Mouse (Mus musculus) forebrain, embryonic 11.5 days (tissue): ENCODE data around the gene Fam131b. TPM values are rescaled to one million over a fixed set of nuclear protein-coding genes. Genes with fewer than 3 reads are reported as not detected.

Source experiments
- ATAC-seq: fragments of 200-750 bp; cut with Nextera tagmentation; replicated peaks from 2 replicates; pipeline ENCODE4 v1.8.0; 2017; ENCODE audit warnings: moderate TSS enrichment; ENCODE audit not compliant: low FRiP score
- DNase-seq: peaks from one replicate; pipeline ENCODE4 v3.0.0-alpha.2; 2017; ENCODE audit warnings: low spot score
- H3K27ac ChIP-seq: fragments of 300-500 bp; sonication (generic); 2 replicates; pipeline ENCODE4 v1.5.1; 2014; ENCODE audit warnings: low read depth, low read length
- H3K27me3 ChIP-seq: fragments of 300-500 bp; sonication (generic); 2 replicates; pipeline ENCODE4 v1.6.1; 2014; ENCODE audit warnings: mild to moderate bottlenecking, low read length, mixed read lengths; ENCODE audit not compliant: control insufficient read depth, insufficient read depth
- H3K36me3 ChIP-seq: fragments of 300-500 bp; sonication (generic); 2 replicates; pipeline ENCODE4 v1.6.1; 2014; ENCODE audit warnings: mild to moderate bottlenecking, low read length, moderate library complexity, mixed read lengths; ENCODE audit not compliant: control insufficient read depth, insufficient read depth
- H3K4me1 ChIP-seq: fragments of 300-500 bp; sonication (generic); replicated peaks from 2 replicates; pipeline ENCODE4 v1.6.1; 2014; ENCODE audit warnings: low read length, mixed read lengths; ENCODE audit not compliant: control insufficient read depth, insufficient read depth
- H3K4me2 ChIP-seq: fragments of 300-500 bp; sonication (generic); 2 replicates; pipeline ENCODE4 v1.6.1; 2014; ENCODE audit warnings: low read depth, mild to moderate bottlenecking, low read length, moderate library complexity, mixed read lengths; ENCODE audit not compliant: severe bottlenecking
- H3K4me3 ChIP-seq: fragments of 300-500 bp; sonication (generic); 2 replicates; pipeline ENCODE4 v1.5.1; 2014; ENCODE audit warnings: low read depth, low read length
- H3K9ac ChIP-seq: fragments of 300-500 bp; sonication (generic); 2 replicates; pipeline ENCODE4 v1.6.1; 2014; ENCODE audit warnings: low read length
- H3K9me3 ChIP-seq: fragments of 300-500 bp; sonication (generic); 2 replicates; pipeline ENCODE4 v1.6.1; 2016; ENCODE audit warnings: low read length, mixed read lengths; ENCODE audit not compliant: control insufficient read depth
- WGBS: fragments of 180-500 bp; shearing (Covaris S2); extraction: QIAGEN DNeasy Blood & Tissue Kit; methylation state at CpG from one replicate; pipeline ENCODE4 v1.1.7; 2014; 5-methylcytosine and 5-hydroxymethylcytosine counted together
- polyA plus RNA-seq: library from polyadenylated mRNA; unstranded; fragments of >200 nt; fragmentation: Nextera tagmentation; extraction: Ambion mirVana; gene quantifications from 2 replicates; pipeline ENCODE4 v1.2.1, GENCODE M21; 2014

Fam131b gene
- polyA plus RNA-seq, 1 experiment from 2014 or later: 3.0 TPM

DNA sequence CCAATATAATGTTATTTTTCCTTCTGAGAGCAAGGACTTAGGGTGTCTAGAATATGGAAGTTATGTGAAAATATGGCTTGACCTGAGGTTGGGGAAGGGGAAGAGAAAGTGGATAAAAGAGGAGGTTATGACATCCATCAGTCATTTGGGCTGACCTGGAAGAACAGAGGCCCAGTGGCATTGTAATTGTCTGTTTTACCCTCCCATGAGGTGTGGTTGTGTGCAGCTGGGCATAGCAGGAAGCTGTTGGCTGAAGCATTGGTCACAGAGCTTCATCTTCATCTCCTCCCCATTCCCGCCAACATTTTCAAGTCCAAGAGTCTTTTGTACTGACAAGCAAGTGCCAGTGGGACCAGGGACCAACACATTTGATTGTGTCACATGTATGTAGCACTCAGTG lies 19.8 kb upstream of the Fam131b start:
- DNase-seq (no peak), ATAC-seq (no peak)
- Histone ChIP-seq H3K4me1 (peaks cover 3% of the 10 kb centered on the region), H3K27me3 (no peaks in the 10 kb centered on the region), H3K36me3 (no peaks in the 10 kb centered on the region), H3K9me3 (no peaks in the 10 kb centered on the region), H3K9ac (no peak overlapping the region), H3K4me3 (no peak overlapping the region), H3K27ac (no peak overlapping the region), H3K4me2 (no peak overlapping the region)
- 77% methylated on average over 1 of the region's 1 CpGs for WGBS

DNA sequence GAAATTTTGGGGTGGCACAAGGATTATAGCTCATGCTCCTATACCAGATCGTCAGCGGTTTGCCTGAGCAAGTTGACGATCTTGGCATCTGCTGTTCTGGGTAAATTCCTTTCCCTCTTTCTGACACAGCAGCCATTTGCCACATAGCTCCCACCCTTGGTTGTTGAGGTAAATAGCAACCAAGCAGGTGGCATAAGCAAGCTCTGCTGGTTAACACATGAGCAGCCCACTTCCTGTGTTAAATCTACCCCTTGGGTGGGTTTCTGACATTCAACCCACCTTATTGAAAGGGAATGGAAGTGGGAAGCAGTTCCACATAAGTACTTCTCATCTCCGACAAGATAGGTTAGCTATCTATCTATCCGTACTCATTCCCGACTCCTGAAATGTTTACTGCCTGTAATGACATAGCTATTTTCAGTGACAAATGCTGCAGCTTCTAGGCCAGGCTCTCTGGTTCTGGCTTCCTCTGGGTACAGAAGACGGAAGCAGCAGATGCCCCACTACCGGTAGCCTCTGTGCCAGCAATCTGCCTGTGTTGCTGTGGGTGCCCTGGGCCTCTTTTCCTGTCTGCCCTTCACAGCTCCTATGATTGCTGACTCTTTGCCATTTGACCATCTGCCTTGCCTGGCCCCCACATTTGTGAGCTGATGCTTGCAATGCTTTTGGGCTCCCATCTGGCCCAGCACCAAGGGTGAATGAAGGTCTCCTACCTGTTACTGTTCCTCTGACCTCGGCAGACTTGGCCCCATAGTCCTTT lies 19.1 kb upstream of the Fam131b start:
- H3K27me3 ChIP-seq: no peaks in the 10 kb centered on the region
- no peak overlapping the region for H3K9ac ChIP-seq
- peaks cover 1% of the 10 kb centered on the region for H3K4me1 ChIP-seq
- no peak overlapping the region for H3K4me3 ChIP-seq
- no peak overlapping the region for H3K4me2 ChIP-seq
- H3K36me3 ChIP-seq: no peaks in the 10 kb centered on the region
- no peak overlapping the region for H3K27ac ChIP-seq
- H3K9me3 ChIP-seq: no peaks in the 10 kb centered on the region
- DNase-seq (no peak), ATAC-seq (no peak)
- 91% methylated on average over 9 of the region's 9 CpGs for WGBS

DNA sequence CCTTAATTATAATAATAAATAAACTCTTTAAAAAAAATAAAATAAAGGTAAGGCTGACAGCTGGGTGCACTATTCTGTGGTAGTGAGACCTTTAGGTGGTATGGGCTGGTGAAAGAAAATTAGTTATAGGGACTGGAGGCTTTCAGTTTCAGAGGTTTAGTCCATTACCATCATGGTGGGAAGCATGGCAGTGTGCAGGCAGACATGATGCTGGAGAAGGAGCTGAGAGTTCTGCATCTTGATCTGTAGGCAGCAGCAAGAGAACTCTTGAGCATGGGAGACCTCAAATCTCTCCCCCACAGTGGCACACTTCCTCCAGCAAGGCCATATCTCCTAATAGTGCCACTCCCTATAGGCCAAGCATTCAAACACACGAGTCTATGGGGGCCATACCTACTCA lies 17.7 kb upstream of the Fam131b start:
- H3K27me3 ChIP-seq: no peaks in the 10 kb centered on the region
- H3K9me3 ChIP-seq: no peaks in the 10 kb centered on the region
- ATAC-seq (no peak), DNase-seq (no peak)
- WGBS: 89% methylated on average over 1 of the region's 1 CpGs
- no peak overlapping the region for H3K4me2 ChIP-seq
- H3K36me3 ChIP-seq: no peaks in the 10 kb centered on the region
- no peak overlapping the region for H3K9ac ChIP-seq
- H3K4me3 ChIP-seq: no peak overlapping the region
- H3K4me1 ChIP-seq: no peaks in the 10 kb centered on the region
- no peak overlapping the region for H3K27ac ChIP-seq

DNA sequence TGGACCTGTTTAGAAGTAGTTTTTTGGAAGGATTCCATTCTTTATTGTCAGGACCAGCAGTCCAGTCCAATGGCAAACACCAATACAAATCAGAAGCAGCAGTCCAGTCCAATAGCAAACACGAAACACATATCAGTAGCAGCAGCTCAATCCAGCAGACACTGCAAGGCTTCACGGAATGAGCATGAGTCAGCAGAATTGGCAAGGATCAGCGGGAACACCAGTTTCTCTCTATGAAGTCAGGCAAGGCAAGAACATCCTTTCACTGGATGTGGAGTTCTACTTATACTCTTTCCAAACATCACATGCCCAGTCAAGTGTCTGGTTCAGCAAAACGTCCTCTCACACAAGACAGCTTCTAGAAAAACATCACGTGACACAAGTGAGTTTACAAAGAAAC lies 15.5 kb upstream of the Fam131b start:
- H3K4me3 ChIP-seq: no peak overlapping the region
- no peak overlapping the region for H3K27ac ChIP-seq
- ATAC-seq (no peak), DNase-seq (no peak)
- H3K4me1 ChIP-seq: no peaks in the 10 kb centered on the region
- no peak overlapping the region for H3K4me2 ChIP-seq
- no peaks in the 10 kb centered on the region for H3K27me3 ChIP-seq
- no peak overlapping the region for H3K9ac ChIP-seq
- 81% methylated on average over 5 of the region's 5 CpGs for WGBS
- H3K36me3 ChIP-seq: no peaks in the 10 kb centered on the region
- H3K9me3 ChIP-seq: no peaks in the 10 kb centered on the region

DNA sequence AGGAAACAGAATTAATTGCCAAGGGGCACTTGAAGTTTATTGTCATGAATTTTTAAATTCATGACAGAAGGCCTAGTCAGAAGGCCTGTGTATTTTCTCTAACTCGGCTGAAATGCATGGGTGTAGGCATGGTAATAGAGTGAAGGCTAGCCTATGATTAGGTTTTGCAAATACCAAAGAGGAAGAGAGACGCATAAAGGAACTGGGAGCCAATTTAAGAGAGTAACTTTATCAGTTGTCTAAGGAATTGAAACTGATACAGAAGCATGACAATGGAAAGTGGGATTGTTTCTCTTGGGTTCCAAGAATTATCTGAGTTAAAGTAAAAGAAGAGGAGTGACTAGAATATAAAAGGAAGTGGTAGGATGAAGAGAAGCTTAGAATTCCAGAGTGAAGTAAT lies 14.7 kb upstream of the Fam131b start:
- H3K4me2 ChIP-seq: no peak overlapping the region
- no peaks in the 10 kb centered on the region for H3K4me1 ChIP-seq
- H3K27ac ChIP-seq: no peak overlapping the region
- no peaks in the 10 kb centered on the region for H3K27me3 ChIP-seq
- H3K36me3 ChIP-seq: no peaks in the 10 kb centered on the region
- WGBS: 87% methylated on average over 2 of the region's 2 CpGs
- H3K9me3 ChIP-seq: no peaks in the 10 kb centered on the region
- ATAC-seq: no peak
- no peak for DNase-seq
- no peak overlapping the region for H3K9ac ChIP-seq
- H3K4me3 ChIP-seq: no peak overlapping the region

DNA sequence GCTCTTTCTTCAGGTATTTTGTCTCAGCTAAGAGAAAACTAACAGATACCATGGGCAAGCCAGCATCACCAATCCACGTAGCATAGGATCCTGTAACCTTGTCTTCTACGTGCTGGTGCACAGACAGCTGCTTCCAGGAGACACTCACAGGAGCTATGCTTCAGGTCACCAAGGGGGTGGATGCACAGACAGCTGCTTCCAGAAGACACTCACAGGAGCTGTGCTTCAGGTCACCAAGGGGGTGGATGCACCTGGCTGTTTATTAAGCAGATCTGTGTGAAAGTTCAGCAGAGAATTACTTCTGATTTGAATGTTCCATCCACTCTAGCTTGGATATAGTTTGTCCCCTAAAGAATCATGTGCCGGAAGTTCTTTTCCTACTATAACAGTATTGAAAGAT lies 6.5 kb upstream of the Fam131b start:
- Histone ChIP-seq H3K9ac (no peak overlapping the region), H3K4me3 (no peak overlapping the region), H3K36me3 (no peaks in the 10 kb centered on the region), H3K9me3 (no peaks in the 10 kb centered on the region), H3K27ac (no peak overlapping the region), H3K4me2 (no peak overlapping the region), H3K4me1 (no peaks in the 10 kb centered on the region), H3K27me3 (no peaks in the 10 kb centered on the region)
- ATAC-seq (no peak), DNase-seq (no peak)
- 86% methylated on average over 3 of the region's 3 CpGs for WGBS

DNA sequence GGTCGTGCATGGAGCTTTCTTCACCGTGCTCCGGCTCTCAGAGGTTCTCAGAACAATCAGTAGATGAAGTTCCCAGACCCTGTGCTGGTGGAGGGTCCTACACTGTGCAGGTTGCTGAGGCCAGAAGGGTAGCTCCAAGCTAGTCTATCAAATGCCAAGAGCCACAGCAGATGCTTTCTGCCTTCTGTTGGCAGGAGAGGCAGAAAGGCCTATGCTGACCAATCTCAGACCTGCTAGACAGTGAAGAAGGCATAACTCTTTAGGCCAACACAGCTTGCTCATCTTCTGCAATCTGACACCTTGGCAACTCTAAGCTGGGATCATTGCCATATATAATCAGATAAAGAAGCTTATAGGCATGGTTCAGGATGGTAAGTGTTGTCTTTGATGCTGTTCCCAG lies 5.8 kb upstream of the Fam131b start:
- WGBS: 78% methylated on average over 3 of the region's 3 CpGs
- Histone ChIP-seq H3K4me1 (no peaks in the 10 kb centered on the region), H3K27ac (no peak overlapping the region), H3K36me3 (no peaks in the 10 kb centered on the region), H3K27me3 (no peaks in the 10 kb centered on the region), H3K9ac (no peak overlapping the region), H3K4me3 (no peak overlapping the region), H3K4me2 (no peak overlapping the region), H3K9me3 (no peaks in the 10 kb centered on the region)
- DNase-seq (no peak), ATAC-seq (no peak)

DNA sequence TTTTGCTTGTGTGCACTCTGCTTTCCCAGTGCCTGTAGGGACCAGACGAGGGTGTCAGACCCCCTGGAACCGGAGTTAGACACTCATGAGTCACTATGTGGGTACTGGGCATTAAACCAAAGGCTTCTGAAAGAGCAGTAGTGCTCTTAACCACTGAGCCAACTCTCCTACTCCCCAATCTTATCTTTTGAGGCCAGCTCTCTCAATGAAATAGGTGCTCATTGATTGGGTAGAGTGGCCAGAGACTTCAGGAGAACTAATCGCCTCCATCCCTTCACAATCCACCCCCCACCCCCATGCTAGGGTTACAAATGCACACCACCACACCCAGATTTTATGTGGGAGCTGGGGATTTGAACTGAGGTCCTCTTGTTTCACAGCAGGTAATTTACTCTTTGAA lies 4.3 kb upstream of the Fam131b start:
- no peaks in the 10 kb centered on the region; the same call in 1 of the 2 replicates for H3K4me1 ChIP-seq
- 83% methylated on average over 3 of the region's 3 CpGs for WGBS
- DNase-seq (no peak), ATAC-seq (no peak)
- H3K4me2 ChIP-seq: no peak overlapping the region
- H3K9ac ChIP-seq: no peak overlapping the region
- H3K27ac ChIP-seq: no peak overlapping the region
- H3K4me3 ChIP-seq: no peak overlapping the region
- no peaks in the 10 kb centered on the region; the same call in 1 of the 2 replicates for H3K27me3 ChIP-seq
- H3K36me3 ChIP-seq: no peaks in the 10 kb centered on the region
- no peaks in the 10 kb centered on the region for H3K9me3 ChIP-seq

DNA sequence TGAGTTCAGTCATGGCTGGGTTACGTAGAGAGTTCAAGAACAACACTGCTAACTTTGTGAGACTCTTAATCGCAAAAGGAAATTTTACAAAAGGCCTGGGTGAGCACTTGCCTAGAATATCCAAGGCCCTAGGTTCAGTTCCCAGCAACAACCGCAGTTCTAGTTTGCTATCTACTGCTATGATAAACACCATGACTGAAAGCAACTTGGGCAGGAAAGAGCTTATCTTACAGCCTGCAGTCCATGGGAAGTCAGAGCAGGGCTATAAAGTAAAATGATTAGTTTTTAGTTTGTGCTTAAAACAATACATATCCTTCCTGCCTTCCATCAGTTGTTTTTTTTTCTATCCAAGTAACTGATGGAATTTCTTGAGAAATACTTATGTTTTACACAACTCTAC lies 2.1 kb upstream of the Fam131b start:
- no peak overlapping the region for H3K4me3 ChIP-seq
- H3K4me2 ChIP-seq: no peak overlapping the region
- no peak for ATAC-seq
- WGBS: 93% methylated on average over 3 of the region's 3 CpGs
- no peak for DNase-seq
- H3K27ac ChIP-seq: no peak overlapping the region
- no peaks in the 10 kb centered on the region; the same call in 1 of the 2 replicates for H3K27me3 ChIP-seq
- H3K36me3 ChIP-seq: no peaks in the 10 kb centered on the region
- H3K9ac ChIP-seq: no peak overlapping the region
- H3K4me1 ChIP-seq: peaks cover 2% of the 10 kb centered on the region; the same call in 1 of the 2 replicates
- H3K9me3 ChIP-seq: no peaks in the 10 kb centered on the region
